Mouse (Mus musculus) C2C12 (cell line): ENCODE measurements around the gene Tldc1. TPM values are rescaled to one million over a fixed set of nuclear protein-coding genes. Genes with fewer than 3 reads are reported as not detected.

Experiments
- H3K27me3 ChIP-seq: one replicate; pipeline ENCODE4 v1.6.1; 2011; ENCODE audit not compliant: control insufficient read depth, insufficient read depth, insufficient read length
- H3K36me3 ChIP-seq: one replicate; pipeline ENCODE4 v1.6.1; 2011; ENCODE audit not compliant: control insufficient read depth, insufficient read depth
- H3K4me3 ChIP-seq: one replicate; pipeline ENCODE4 v1.5.1; 2011; ENCODE audit warnings: mild to moderate bottlenecking, control low read depth; ENCODE audit not compliant: poor library complexity, insufficient read depth, severe bottlenecking
- H3K79me2 ChIP-seq: one replicate; pipeline ENCODE4 v1.6.1; 2011; ENCODE audit not compliant: control insufficient read depth, insufficient read depth
- H3K79me3 ChIP-seq: one replicate; pipeline ENCODE4 v1.6.1; 2011; ENCODE audit warnings: low read depth, control low read depth
- H3ac ChIP-seq: one replicate; pipeline ENCODE3; 2011; ENCODE audit warnings: low read depth; ENCODE audit not compliant: control insufficient read depth, insufficient read length
- CEBPB ChIP-seq: IDR thresholded peaks from one replicate; pipeline ENCODE4 v1.6.1; 2011; ENCODE audit warnings: low read depth, mild to moderate bottlenecking, control low read depth, moderate library complexity
- CTCF ChIP-seq: IDR thresholded peaks from one replicate; pipeline ENCODE4 v1.5.1; 2011; ENCODE audit not compliant: control insufficient read depth, insufficient read depth, insufficient read length
- FOSL1 ChIP-seq: IDR thresholded peaks from one replicate; pipeline ENCODE4 v1.8.0; 2011; ENCODE audit warnings: mild to moderate bottlenecking, low read length; ENCODE audit not compliant: poor library complexity, insufficient read depth, severe bottlenecking
- MAX ChIP-seq: IDR thresholded peaks from one replicate; pipeline ENCODE4 v1.6.1; 2011; ENCODE audit warnings: mild to moderate bottlenecking, control low read depth
- MYOD1 ChIP-seq: IDR thresholded peaks from one replicate; pipeline ENCODE4 v1.6.1; 2011; ENCODE audit warnings: low read depth; ENCODE audit not compliant: control insufficient read depth, insufficient read length
- MYOG ChIP-seq: IDR thresholded peaks from one replicate; pipeline ENCODE4 v1.6.1; 2011; ENCODE audit not compliant: control insufficient read depth, insufficient read length; ENCODE audit errors: extremely low read depth
- USF1 ChIP-seq: IDR thresholded peaks from one replicate; pipeline ENCODE4 v1.6.1; 2011; ENCODE audit warnings: low read depth, mild to moderate bottlenecking, control low read depth, moderate library complexity
- polyA plus RNA-seq: library from polyadenylated mRNA; unstranded; fragments of >200 nt; fragmentation: generic; extraction: Trizol; gene quantifications from one replicate; pipeline ENCODE4 v1.2.1, GENCODE M21; 2012; ENCODE audit warnings: missing spikeins

Gene Tldc1
- polyA plus RNA-seq, 1 experiment = 6.6 TPM

DNA sequence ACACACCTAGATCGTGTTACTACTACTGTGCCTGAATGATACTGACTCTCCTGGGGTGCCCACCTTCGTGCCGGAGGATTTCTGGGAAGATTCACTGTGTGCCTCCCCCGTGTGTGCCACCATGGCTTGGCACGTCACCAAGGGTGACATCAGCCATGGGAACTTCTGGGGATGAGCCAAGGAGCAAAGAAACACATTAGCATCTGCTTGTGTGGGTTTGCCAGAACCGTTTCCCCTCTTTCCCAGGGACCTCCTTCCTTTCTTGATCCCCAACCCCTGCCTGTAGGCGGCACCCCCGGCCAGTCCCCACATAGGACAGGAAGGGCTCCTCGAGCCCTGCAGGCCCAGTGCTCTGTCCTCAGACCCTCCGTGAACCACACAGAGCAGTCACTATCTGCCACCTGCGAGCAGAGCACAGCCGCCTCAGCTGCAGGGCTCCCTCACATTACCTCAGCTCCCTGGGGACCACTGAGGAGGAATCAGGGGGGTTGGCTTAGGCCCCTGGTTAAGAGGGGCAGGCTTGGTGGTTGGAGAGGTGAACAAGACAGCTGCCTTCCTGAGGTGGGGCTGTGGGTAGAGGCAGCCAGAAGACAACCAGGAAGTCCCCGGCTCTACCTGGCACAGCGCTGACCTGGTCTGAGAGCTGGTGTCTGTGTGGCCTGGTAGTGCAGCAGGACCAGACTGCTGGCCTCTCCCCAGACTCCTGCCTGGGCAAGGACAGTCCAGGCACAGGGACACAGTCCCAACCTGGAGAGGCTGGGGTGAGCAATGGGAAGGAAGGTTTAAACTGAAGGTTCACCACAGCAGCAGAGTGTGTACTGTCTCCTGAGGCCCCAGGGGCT, 28.4 kb upstream of the Tldc1 start:
- TF ChIP-seq MYOG (no peak), MYOD1 (no peak), MAX (no peak), FOSL1 (no peak)
- H3K79me2 ChIP-seq = no peaks in the 10 kb centered on the region
- H3ac ChIP-seq = peak overlapping the region; percentile 59
- no peak overlapping the region for H3K4me3 ChIP-seq
- H3K79me3 ChIP-seq = no peaks in the 10 kb centered on the region
- peaks cover 4% of the 10 kb centered on the region for H3K36me3 ChIP-seq
- no peaks in the 10 kb centered on the region for H3K27me3 ChIP-seq

DNA sequence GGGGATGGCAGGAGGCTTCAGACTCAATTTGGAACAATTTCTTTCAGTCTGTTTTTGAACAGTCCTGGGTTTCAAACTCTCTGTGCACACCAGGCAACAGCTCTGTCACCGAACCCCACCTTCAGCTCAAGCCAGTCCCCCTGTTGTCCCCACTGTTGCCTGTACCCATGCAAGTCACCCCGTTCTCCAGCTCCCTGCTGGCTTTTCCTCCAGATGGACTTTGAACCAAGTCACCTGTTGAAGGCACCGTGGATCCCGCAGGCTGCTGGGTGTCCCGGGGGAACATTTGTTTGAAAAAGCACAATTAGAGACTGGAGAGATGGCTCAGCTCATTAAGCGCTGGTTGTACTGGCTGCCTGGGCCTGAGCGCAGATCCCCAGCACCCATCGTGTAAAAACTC, 27.1 kb upstream of the Tldc1 start:
- Histone ChIP-seq H3K79me3 (no peaks in the 10 kb centered on the region), H3K4me3 (no peak overlapping the region), H3ac (no peak overlapping the region), H3K36me3 (peaks cover 4% of the 10 kb centered on the region), H3K79me2 (no peaks in the 10 kb centered on the region), H3K27me3 (no peaks in the 10 kb centered on the region)
- no peak for TF ChIP-seq CEBPB
- TF ChIP-seq FOSL1 = no peak
- TF ChIP-seq MYOD1 = no peak
- no peak for TF ChIP-seq CTCF
- TF ChIP-seq MYOG = no peak
- no peak for TF ChIP-seq MAX
- no peak for TF ChIP-seq USF1

DNA sequence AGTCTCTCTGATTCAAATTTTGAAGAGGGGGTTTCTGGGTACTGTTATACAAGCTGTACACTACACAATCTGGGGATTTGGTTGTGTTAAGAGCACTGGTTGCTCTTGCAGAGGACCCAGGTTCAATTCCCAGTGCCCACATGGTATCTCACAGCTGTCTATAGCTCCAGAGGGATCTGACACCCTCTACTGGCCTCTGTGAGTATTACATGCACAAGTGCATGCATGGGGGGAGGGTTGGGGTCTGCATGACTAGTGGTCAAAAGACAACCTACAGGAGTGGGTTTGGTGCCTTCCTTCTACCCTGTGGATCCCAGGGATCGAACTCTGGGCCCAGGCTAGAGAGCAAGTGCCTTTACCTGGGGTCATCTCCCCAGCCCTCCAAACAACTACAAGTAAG, 24.4 kb upstream of the Tldc1 start:
- Histone ChIP-seq H3K27me3 (no peaks in the 10 kb centered on the region), H3K79me3 (no peaks in the 10 kb centered on the region), H3ac (no peak overlapping the region), H3K4me3 (no peak overlapping the region), H3K79me2 (no peaks in the 10 kb centered on the region), H3K36me3 (no peaks in the 10 kb centered on the region)
- TF ChIP-seq MAX (no peak), CTCF (no peak), CEBPB (no peak), MYOD1 (no peak), FOSL1 (no peak), USF1 (no peak), MYOG (no peak)

DNA sequence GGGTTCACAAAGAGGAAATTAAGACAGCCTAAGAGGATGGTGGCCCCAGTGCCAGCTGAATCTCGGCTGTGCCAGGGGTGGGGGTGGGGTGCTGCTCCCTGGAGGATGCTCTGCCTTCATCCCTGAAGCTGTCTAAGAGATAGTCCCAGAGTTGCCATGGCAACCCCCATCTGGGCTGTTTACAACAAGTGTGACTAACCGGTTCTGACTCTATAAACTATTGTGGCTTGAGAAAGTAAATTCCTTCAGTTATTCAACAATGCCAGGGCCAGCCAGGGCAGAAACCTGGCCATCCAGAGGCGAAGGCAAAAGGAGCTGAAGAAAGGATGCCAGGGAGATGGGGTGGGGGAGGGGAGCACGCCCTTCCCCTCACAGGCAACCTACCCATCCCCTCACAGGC, 23.0 kb upstream of the Tldc1 start:
- no peak for TF ChIP-seq MYOD1
- TF ChIP-seq USF1 = no peak
- no peak for TF ChIP-seq MAX
- no peak for TF ChIP-seq FOSL1
- no peak for TF ChIP-seq MYOG
- no peak for TF ChIP-seq CEBPB
- no peak for TF ChIP-seq CTCF
- H3K79me3 ChIP-seq = no peaks in the 10 kb centered on the region

DNA sequence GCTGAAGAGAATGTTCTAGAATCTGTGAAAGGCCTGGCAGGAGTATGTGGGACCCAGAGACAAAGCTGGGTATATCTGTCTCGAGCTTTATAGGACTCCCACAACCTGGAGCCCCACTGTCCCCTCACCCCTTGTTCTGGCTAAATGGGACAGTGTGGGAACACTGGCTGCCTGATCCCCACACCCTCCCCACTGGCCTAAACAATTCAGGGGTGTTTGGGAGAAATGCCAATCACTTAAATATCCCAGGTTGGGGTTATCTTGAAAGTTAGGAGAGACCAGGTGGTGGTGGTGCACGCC, 20.7 kb upstream of the Tldc1 start:
- Histone ChIP-seq H3K4me3 (no peak overlapping the region), H3K79me3 (no peaks in the 10 kb centered on the region), H3K36me3 (no peaks in the 10 kb centered on the region), H3K79me2 (no peaks in the 10 kb centered on the region), H3ac (no peak overlapping the region), H3K27me3 (no peaks in the 10 kb centered on the region)
- no peak for TF ChIP-seq MYOD1
- TF ChIP-seq USF1 = no peak
- TF ChIP-seq FOSL1 = no peak
- TF ChIP-seq CTCF = no peak
- TF ChIP-seq MAX = no peak
- TF ChIP-seq CEBPB = no peak
- no peak for TF ChIP-seq MYOG

More for the DNA sequence above, 23.0 kb upstream of the Tldc1 start:
- H3K36me3 ChIP-seq = no peaks in the 10 kb centered on the region
- no peaks in the 10 kb centered on the region for H3K27me3 ChIP-seq
- H3K4me3 ChIP-seq = no peak overlapping the region
- H3ac ChIP-seq = no peak overlapping the region
- no peaks in the 10 kb centered on the region for H3K79me2 ChIP-seq

DNA sequence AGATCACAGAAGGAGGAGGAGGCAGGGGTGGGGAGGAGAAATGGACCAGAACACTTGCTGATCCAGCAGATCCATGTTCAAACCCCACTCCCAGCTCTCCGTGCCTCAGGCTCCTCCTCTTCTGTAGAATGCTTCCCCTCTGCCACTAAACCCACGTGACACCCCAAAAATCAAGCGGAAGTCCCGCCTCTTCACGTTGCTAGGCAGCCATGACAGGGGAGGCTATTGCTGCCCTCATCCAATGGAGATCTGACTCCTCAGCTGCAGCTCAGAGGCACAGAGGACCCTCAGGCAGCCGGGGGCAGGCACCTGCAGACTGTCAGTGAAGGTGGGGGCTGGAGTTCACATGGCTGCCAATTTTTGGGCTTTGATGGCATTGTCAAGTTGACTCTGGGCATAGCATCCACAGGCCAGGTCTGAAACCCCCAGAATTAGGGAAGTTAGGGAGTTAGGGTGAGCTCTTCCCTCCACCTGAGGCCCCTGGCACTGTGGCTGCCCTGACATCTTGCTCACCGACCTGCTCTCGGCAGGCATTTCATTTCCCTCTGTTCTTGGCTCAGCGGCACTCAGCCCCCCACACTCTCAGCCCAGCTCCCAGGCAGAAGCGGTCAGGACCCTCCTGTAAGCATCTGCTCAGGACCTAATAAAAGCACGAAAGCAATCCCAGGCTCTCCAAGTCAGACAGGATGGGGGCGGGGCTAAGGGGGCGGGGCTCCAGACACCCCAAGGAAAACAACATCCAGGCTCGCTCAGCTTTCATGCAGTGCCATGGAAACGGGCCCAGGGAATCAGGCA, 20.2 kb upstream of the Tldc1 start:
- H3ac ChIP-seq = no peak overlapping the region
- H3K27me3 ChIP-seq = no peaks in the 10 kb centered on the region
- H3K79me3 ChIP-seq = no peaks in the 10 kb centered on the region
- no peak overlapping the region for H3K4me3 ChIP-seq
- no peaks in the 10 kb centered on the region for H3K79me2 ChIP-seq
- H3K36me3 ChIP-seq = no peaks in the 10 kb centered on the region
- TF ChIP-seq USF1 (peak; percentile 58), CEBPB (no peak)
